Mouse (Mus musculus) limb, embryonic 12.5 days (tissue): ENCODE data around the gene Rmnd5a. TPM values are rescaled to one million over a fixed set of nuclear protein-coding genes. Genes with fewer than 3 reads are reported as not detected.
A peak's percentile ranks its signal among the peaks of the same experiment; 100 is the strongest.
"Not testable (repeated sequence)": the region's sequence is repeated elsewhere in the genome, so short reads cannot be mapped to it uniquely, and the experiment has no call there.

Experiments
- ATAC-seq: fragments of 200-750 bp; cut with Nextera tagmentation; 2 replicates; pipeline ENCODE4 v1.8.0; 2017; ENCODE audit warnings: low read depth, moderate TSS enrichment; ENCODE audit not compliant: insufficient number of reproducible peaks, insufficient read depth, low FRiP score, low TSS enrichment
- H3K27ac ChIP-seq: fragments of 300-500 bp; sonication (generic); 2 replicates; pipeline ENCODE4 v1.5.1; 2016; ENCODE audit warnings: mild to moderate bottlenecking, moderate library complexity
- H3K27me3 ChIP-seq: fragments of 300-500 bp; sonication (generic); 2 replicates; pipeline ENCODE4 v1.6.1; 2016; ENCODE audit warnings: mild to moderate bottlenecking, moderate library complexity
- H3K36me3 ChIP-seq: fragments of 300-500 bp; sonication (generic); 2 replicates; pipeline ENCODE4 v1.6.1; 2016; ENCODE audit warnings: mild to moderate bottlenecking, moderate library complexity
- H3K4me1 ChIP-seq: fragments of 300-500 bp; sonication (generic); replicated peaks from 2 replicates; pipeline ENCODE4 v1.6.1; 2016
- H3K4me2 ChIP-seq: fragments of 300-500 bp; sonication (generic); 2 replicates; pipeline ENCODE4 v1.6.1; 2016; ENCODE audit warnings: mild to moderate bottlenecking, moderate library complexity
- H3K4me3 ChIP-seq: fragments of 300-500 bp; sonication (generic); replicated peaks from 2 replicates; pipeline ENCODE4 v1.5.1; 2016; ENCODE audit warnings: mild to moderate bottlenecking
- H3K9ac ChIP-seq: fragments of 300-500 bp; sonication (generic); replicated peaks from 2 replicates; pipeline ENCODE4 v1.6.1; 2016; ENCODE audit warnings: mild to moderate bottlenecking, moderate library complexity
- H3K9me3 ChIP-seq: fragments of 300-500 bp; sonication (generic); 2 replicates; pipeline ENCODE4 v1.6.1; 2016; ENCODE audit warnings: mild to moderate bottlenecking, moderate library complexity
- WGBS: fragments of 180-500 bp; shearing (Covaris S2); methylation state at CpG from one replicate; pipeline ENCODE4 v1.1.7; 2016; 5-methylcytosine and 5-hydroxymethylcytosine counted together
- polyA plus RNA-seq: library from polyadenylated mRNA; unstranded; fragments of >200 nt; fragmentation: Nextera tagmentation; extraction: Ambion mirVana; gene quantifications from 2 replicates; pipeline ENCODE4 v1.2.1, GENCODE M21; 2016

The Rmnd5a gene
- polyA plus RNA-seq: 18.7 and 21.1 TPM in 2 replicates

- no peaks in the 10 kb centered on the region for H3K36me3 ChIP-seq
- H3K9ac ChIP-seq: peak within 1 kb of the TSS; percentile 95
- ATAC-seq: peak; percentile 99
- H3K9me3 ChIP-seq: no peaks in the 10 kb centered on the region
- peak within 1 kb of the TSS; percentile 98 for H3K27ac ChIP-seq
- no peaks in the 10 kb centered on the region for H3K27me3 ChIP-seq
- peak within 1 kb of the TSS; percentile 91 for H3K4me2 ChIP-seq
- H3K4me3 ChIP-seq: peak within 1 kb of the TSS; percentile 97
- peaks cover 30% of the 10 kb centered on the region for H3K4me1 ChIP-seq
- under 1% methylated on average over 75 of the region's 75 CpGs for WGBS
Measured at GRCm38 (mm10) chr6:71440492-71441250, at the start of gene Rmnd5a. Rmnd5a (minus strand) TSS chr6:71440637.

- H3K27me3 ChIP-seq: no peaks in the 10 kb centered on the region
- H3K4me3 ChIP-seq: no peak overlapping the region
- 53% methylated on average over 3 of the region's 4 CpGs for WGBS
- H3K27ac ChIP-seq: no peak overlapping the region
- H3K4me2 ChIP-seq: no peak overlapping the region
- H3K9ac ChIP-seq: no peak overlapping the region
- H3K9me3 ChIP-seq: no peaks in the 10 kb centered on the region
- peaks cover 9% of the 10 kb centered on the region for H3K4me1 ChIP-seq
- ATAC-seq: no peak
- H3K36me3 ChIP-seq: no peaks in the 10 kb centered on the region
Measured at GRCm38 (mm10) chr6:71487966-71488365, 47.5 kb upstream of the Rmnd5a start.

GRCm38 (mm10) chr6:71486867-71487266 is 46.4 kb upstream of the Rmnd5a start:
- no peak overlapping the region for H3K4me2 ChIP-seq
- no peak overlapping the region for H3K27ac ChIP-seq
- WGBS: 80% methylated on average over 1 of the region's 1 CpGs
- no peak for ATAC-seq
- no peaks in the 10 kb centered on the region for H3K27me3 ChIP-seq
- H3K4me1 ChIP-seq: no peaks in the 10 kb centered on the region
- no peak overlapping the region for H3K4me3 ChIP-seq
- no peaks in the 10 kb centered on the region for H3K9me3 ChIP-seq
- no peaks in the 10 kb centered on the region for H3K36me3 ChIP-seq
- no peak overlapping the region for H3K9ac ChIP-seq

- no peaks in the 10 kb centered on the region for H3K4me1 ChIP-seq
- no peak overlapping the region for H3K4me2 ChIP-seq
- no peak for ATAC-seq
- H3K36me3 ChIP-seq: no peaks in the 10 kb centered on the region
- H3K4me3 ChIP-seq: no peak overlapping the region
- no peak overlapping the region for H3K9ac ChIP-seq
- no peaks in the 10 kb centered on the region for H3K27me3 ChIP-seq
- H3K27ac ChIP-seq: no peak overlapping the region
- WGBS: 49% methylated on average over 2 of the region's 2 CpGs
- no peaks in the 10 kb centered on the region for H3K9me3 ChIP-seq
Measured at GRCm38 (mm10) chr6:71486226-71486625, 45.8 kb upstream of the Rmnd5a start.

GRCm38 (mm10) chr6:71485246-71485645 is 44.8 kb upstream of the Rmnd5a start:
- Histone ChIP-seq H3K4me2 (no peak overlapping the region), H3K27ac (no peak overlapping the region), H3K9ac (no peak overlapping the region), H3K36me3 (no peaks in the 10 kb centered on the region), H3K4me3 (no peak overlapping the region), H3K4me1 (no peaks in the 10 kb centered on the region), H3K9me3 (no peaks in the 10 kb centered on the region), H3K27me3 (no peaks in the 10 kb centered on the region)
- no peak for ATAC-seq
- 82% methylated on average over 5 of the region's 5 CpGs for whole genome bisulfite sequencing

- no peaks in the 10 kb centered on the region for H3K27me3 ChIP-seq
- H3K36me3 ChIP-seq: no peaks in the 10 kb centered on the region
- H3K9me3 ChIP-seq: no peaks in the 10 kb centered on the region
- H3K27ac ChIP-seq: no peak overlapping the region
- ATAC-seq: no peak
- no peak overlapping the region for H3K4me2 ChIP-seq
- H3K4me3 ChIP-seq: no peak overlapping the region
- 79% methylated on average over 7 of the region's 7 CpGs for WGBS
- no peaks in the 10 kb centered on the region for H3K4me1 ChIP-seq
- H3K9ac ChIP-seq: no peak overlapping the region
Measured at GRCm38 (mm10) chr6:71481136-71481535, 40.7 kb upstream of the Rmnd5a start.

- no peaks in the 10 kb centered on the region for H3K9me3 ChIP-seq
- no peaks in the 10 kb centered on the region for H3K4me1 ChIP-seq
- H3K4me2 ChIP-seq: no peak overlapping the region
- H3K9ac ChIP-seq: no peak overlapping the region
- WGBS: 88% methylated on average over 1 of the region's 1 CpGs
- H3K27ac ChIP-seq: no peak overlapping the region
- ATAC-seq: no peak
- no peak overlapping the region for H3K4me3 ChIP-seq
- H3K27me3 ChIP-seq: no peaks in the 10 kb centered on the region
- no peaks in the 10 kb centered on the region for H3K36me3 ChIP-seq
Measured at GRCm38 (mm10) chr6:71480136-71480535, 39.7 kb upstream of the Rmnd5a start.

GRCm38 (mm10) chr6:71479588-71479987 is 39.2 kb upstream of the Rmnd5a start:
- not testable (repeated sequence) for ATAC-seq, H3K4me1 ChIP-seq, H3K27me3 ChIP-seq, H3K4me2 ChIP-seq, H3K36me3 ChIP-seq, H3K9ac ChIP-seq, H3K4me3 ChIP-seq, H3K27ac ChIP-seq, H3K9me3 ChIP-seq
- 97% methylated on average over 2 of the region's 2 CpGs for WGBS

- 86% methylated on average over 10 of the region's 10 CpGs for WGBS
- H3K27ac ChIP-seq, H3K27me3 ChIP-seq, H3K36me3 ChIP-seq, H3K4me3 ChIP-seq, H3K4me1 ChIP-seq, H3K9me3 ChIP-seq, ATAC-seq, H3K9ac ChIP-seq, H3K4me2 ChIP-seq: not testable (repeated sequence)
Measured at GRCm38 (mm10) chr6:71478816-71479568, 38.6 kb upstream of the Rmnd5a start.

- ATAC-seq: no peak
Measured at GRCm38 (mm10) chr6:71476783-71477182, 36.3 kb upstream of the Rmnd5a start.

GRCm38 (mm10) chr6:71475604-71476003 is 35.2 kb upstream of the Rmnd5a start:
- WGBS: 95% methylated on average over 3 of the region's 3 CpGs
- no peak overlapping the region for H3K4me3 ChIP-seq
- H3K27me3 ChIP-seq: no peaks in the 10 kb centered on the region
- no peak overlapping the region for H3K27ac ChIP-seq
- no peak overlapping the region for H3K9ac ChIP-seq
- no peaks in the 10 kb centered on the region for H3K9me3 ChIP-seq
- no peak overlapping the region for H3K4me2 ChIP-seq
- ATAC-seq: no peak
- no peaks in the 10 kb centered on the region for H3K36me3 ChIP-seq
- no peaks in the 10 kb centered on the region for H3K4me1 ChIP-seq

More at GRCm38 (mm10) chr6:71476783-71477182, 36.3 kb upstream of the Rmnd5a start:
- Histone ChIP-seq H3K9me3 (no peaks in the 10 kb centered on the region), H3K36me3 (no peaks in the 10 kb centered on the region), H3K9ac (no peak overlapping the region), H3K4me2 (no peak overlapping the region), H3K27me3 (no peaks in the 10 kb centered on the region), H3K4me3 (no peak overlapping the region), H3K4me1 (no peaks in the 10 kb centered on the region), H3K27ac (no peak overlapping the region)
- WGBS: 80% methylated on average over 5 of the region's 5 CpGs
